Mouse (Mus musculus): ENCODE measurements around the gene Msh3.
"Not testable (repeated sequence)": the region's sequence is repeated elsewhere in the genome, so short reads cannot be mapped to it uniquely, and the experiment has no call there.

The Msh3 gene

GRCm38 (mm10) chr13:92253850-92254249 lies 101.0 kb downstream of the Msh3 start:
- no peak for DNase-seq (ENCODE audit: extremely low spot score)

DNA sequence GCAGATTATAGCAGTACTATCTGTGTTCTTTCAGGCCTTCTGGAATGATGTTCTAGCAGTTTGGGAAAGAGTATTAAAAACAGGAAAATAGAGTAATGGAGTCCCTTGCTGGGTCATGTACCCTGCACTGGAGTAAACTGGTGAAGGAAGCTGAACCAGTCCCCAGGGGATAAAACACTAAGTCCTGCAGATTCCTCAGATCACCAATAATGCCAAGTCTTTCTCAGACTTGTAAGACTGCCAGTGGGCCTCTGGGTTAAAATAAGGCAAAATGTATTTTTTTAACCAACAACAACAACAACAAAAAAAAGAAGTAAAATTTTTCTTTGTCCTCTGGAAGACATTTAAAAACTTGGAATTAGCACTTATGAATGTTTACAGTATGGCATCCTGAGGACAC lies 102.5 kb downstream of the Msh3 start:
- DNase-seq (ENCODE audit: extremely low spot score): no peak

DNA sequence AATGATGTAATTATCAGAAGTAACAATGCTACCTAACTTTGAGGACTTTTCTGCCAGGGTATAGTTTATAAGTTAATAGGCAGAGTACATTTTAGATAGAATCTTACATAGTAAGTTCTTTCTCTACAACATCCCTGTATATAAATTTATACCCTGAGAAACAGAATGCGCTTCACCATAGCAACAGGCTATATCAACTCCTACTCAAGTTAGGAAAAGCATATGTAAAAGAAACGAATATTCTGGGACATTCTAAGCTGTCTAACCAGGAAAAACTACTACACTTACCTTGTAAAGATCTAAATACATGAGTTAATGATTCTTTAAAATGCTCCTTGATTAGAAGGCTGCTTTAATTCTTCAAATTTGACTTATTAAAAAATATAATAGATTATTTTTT lies 107.2 kb downstream of the Msh3 start:
- no peak for DNase-seq (ENCODE audit: extremely low spot score)

DNA sequence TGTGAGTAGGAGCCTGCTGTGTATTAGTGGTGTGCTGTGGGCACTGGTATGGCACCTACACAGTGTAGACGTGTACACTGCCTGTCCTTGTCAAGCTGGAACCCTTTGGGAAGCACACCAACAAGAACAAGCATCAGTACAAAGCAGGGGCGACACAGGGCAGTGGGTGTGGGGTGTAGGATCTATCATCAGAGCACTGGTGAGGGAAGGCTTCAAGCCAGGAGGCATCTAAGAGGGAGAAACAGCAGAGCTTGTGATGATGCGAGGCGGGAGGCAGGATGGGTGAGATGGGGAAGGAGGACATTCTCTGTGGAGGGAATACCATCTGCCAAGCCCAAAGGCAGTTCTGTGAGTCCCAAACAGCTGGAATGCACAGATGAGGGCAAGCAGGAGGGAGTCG lies 107.8 kb downstream of the Msh3 start:
- no peak for DNase-seq (ENCODE audit: extremely low spot score)

DNA sequence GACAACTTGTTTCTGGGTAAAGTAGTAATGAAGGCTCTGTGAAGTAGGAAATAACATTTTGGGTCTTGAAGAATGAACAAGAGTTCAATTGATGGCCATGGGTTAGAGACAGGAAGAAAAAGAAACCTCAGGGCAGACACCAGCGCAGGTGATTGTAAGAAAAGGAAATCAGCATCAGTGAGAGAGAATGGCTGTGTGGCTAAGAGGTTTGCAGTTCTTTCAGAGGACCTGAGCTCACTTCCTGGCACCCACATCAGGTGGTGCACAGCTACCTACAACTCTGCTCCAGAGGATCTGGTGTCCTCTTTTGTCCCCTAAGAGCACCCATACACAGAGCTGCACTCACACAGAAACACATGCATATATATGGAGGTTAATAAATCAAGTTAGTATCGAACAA lies 110.1 kb downstream of the Msh3 start:
- DNase-seq (ENCODE audit: extremely low spot score): no peak

- no peak for DNase-seq (ENCODE audit: extremely low spot score)
Measured at GRCm38 (mm10) chr13:92241426-92241825, 113.4 kb downstream of the Msh3 start.

DNA sequence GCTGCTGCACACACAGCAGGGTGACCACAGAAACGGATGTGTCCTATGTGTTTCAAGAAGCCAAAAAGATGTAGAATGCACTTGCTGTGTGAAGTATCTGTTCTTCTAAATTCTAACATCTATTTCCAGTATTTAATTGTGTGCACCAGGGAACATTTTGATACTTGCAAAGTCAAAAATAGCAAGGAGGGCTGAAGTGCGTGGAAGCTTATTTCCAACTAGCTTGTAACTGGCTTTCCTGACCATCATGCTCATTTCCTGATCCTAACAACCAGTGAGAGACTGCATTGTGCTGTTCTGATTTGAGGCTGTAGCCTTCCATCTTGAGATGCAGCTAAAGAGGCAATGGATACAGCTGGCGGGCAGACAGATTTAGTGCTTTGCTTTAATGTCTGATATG lies 116.9 kb downstream of the Msh3 start:
- DNase-seq (ENCODE audit: extremely low spot score): no peak

DNA sequence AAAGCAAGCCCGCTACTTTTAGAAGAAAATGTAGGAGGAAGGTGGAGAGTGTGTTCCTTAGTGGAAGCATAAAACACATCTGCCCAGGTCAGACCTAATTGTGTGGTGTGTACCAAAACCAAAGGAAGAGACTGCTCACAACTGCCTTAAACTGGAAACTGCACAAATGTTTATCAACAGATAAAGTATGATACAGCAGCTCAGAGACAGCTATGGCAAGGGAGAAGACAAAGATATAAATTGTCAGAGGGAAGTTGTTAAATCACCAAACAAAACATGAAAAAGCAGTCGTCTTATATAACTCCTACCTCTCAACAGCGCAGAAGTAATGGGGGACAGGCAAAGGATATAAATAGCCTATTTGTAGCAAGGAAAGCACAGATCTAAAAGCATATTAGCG lies 117.8 kb downstream of the Msh3 start:
- DNase-seq (ENCODE audit: extremely low spot score): no peak

DNA sequence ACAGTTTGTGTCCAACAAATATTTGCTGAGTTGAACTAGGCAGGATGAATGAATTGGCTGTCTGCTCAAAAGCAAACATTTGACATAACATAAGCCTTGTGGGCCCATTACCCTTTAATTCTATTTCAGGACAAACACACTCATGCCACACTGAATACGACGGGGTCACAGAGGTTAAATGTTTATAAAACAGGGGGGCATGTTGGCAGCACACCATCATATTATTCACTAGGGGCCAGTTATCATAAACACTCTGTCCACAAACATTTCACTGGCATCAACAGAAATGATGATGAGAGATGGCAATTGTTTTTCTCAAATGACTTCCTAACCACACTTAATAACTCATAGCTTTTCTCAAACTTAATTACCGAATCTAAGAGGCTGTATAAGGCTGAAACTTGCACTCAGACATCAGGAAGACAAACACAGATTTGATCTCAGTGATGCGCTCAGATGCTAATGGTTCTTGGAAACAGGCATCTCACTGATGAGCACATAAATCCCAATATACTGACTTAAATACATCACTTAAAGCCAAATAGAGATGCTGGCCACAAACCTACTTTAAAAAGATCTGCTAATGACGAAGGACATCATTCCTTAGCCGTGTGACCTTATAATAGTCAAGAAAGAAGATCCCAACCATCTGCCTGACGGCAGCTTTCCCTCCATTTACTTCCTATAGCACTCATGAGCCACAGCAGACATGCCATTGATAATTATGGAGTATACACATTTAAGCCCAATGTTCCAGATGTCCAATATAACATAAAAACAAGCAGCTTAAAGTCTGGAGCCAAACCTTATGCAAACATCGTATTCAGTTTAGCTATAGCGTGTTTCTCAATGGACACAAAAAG lies 122.5 kb downstream of the Msh3 start:
- no peak for DNase-seq (ENCODE audit: extremely low spot score)

- no peak for DNase-seq (ENCODE audit: extremely low spot score)
Measured at GRCm38 (mm10) chr13:92228037-92228436, 126.8 kb downstream of the Msh3 start.

- no peak for DNase-seq (ENCODE audit: extremely low spot score)
Measured at GRCm38 (mm10) chr13:92223567-92223966, 131.2 kb downstream of the Msh3 start.

DNA sequence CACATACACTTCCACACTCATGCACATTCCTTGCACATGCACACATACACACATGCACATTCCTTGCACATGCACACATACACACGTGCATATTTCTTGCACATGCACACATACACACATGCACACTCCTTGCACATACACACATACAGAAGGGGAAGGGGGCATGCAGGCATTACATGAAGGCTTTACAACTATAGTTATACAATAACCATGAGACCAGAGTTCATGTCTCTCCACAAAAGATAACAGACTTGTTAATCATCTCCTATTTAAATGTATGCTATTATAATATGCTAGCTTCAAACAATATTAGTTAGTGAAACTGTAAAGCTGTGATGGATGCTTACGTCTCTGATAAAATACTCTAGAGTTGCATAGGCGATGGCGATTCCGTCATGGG lies 132.0 kb downstream of the Msh3 start:
- no peak for DNase-seq (ENCODE audit: extremely low spot score)

DNA sequence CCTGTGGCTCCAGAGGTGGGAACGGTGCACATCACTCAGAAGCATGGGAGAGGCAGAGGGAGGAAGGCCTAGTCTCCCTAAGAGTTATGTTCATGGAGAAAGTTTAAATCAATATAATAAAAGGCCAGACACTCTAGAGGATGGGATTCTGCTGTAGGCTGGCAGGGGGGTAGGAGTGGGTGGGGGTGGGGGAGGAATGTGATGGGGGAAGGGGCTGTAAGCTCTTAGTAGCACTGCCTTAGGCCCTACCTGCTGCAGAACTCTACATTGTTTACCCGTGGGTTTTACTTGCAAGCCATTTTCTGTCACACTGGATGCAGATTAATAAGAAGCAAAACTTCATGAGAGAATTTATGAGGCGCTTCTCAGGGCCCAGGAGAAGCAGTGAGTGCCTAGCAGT lies 135.0 kb downstream of the Msh3 start:
- DNase-seq (ENCODE audit: extremely low spot score): no peak

DNA sequence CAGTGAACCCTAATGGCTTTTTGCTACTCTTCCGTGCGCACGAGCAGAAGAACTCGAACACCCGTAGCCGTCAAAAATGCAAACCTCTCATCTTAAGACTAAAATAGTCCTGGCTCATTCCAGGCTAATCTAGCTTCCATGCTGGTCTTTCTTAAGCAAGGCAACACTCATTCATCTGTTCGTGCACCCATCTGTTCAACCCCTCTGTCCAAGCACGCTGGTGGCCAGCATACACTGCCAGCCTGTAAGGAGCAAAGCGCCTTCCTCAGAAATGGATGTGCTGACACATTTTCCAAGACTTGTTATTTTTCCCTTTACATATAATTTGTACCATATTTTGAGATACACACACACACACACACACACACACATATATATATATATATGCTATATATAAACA lies 137.6 kb downstream of the Msh3 start:
- no peak for DNase-seq (ENCODE audit: extremely low spot score)

DNA sequence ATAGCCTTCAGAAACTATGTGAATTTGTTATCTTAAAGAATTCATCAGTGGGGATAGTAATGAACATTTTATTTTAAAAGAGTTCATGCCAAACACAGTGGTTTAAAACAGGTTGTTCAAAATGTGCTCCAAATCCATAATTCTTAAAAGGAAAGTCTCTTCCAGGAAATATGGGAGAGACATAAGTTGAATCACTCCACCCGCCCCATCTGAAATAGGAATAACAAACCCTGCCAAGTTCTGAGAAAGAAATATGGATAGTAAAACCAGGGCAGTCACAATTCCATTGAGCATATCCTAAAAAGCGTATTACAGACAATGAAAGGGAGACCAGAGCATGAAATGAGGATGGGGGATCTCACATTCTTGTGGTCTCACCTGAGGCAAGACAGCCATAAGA lies 157.9 kb downstream of the Msh3 start:
- no peak for DNase-seq (ENCODE audit: extremely low spot score)

- DNase-seq (ENCODE audit: extremely low spot score): not testable (repeated sequence)
Measured at GRCm38 (mm10) chr13:92193806-92194205, 161.0 kb downstream of the Msh3 start.

DNA sequence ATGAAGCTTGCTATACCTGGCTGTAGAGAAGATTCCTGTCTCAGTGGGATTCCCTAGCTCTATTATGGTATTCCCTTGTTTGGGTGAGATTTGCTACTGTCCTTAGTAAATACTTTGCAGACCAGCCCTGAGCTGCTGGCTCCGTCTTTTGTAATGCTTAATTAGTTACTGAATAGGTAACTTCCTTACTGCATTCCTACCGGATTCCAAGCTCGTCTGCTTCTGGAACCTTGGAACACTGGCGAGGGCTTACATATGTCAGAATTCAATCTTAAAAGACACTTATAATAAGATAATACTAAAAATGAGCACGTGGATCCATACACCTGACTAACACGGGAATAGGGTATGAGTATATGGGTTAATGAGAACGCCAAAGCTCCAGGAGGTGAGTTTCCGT lies 182.1 kb downstream of the Msh3 start:
- not testable (repeated sequence) for DNase-seq (ENCODE audit: extremely low spot score)

Measured in embryo, embryonic 9.5 days (tissue).